Mouse (Mus musculus): ENCODE data around the gene 4933405L10Rik.

4933405L10Rik gene

GRCm38 (mm10) chr8:105754688-105755087 is 47.2 kb downstream of the 4933405L10Rik start:
- DNase-seq (ENCODE audit: low read depth) = no peak

DNA sequence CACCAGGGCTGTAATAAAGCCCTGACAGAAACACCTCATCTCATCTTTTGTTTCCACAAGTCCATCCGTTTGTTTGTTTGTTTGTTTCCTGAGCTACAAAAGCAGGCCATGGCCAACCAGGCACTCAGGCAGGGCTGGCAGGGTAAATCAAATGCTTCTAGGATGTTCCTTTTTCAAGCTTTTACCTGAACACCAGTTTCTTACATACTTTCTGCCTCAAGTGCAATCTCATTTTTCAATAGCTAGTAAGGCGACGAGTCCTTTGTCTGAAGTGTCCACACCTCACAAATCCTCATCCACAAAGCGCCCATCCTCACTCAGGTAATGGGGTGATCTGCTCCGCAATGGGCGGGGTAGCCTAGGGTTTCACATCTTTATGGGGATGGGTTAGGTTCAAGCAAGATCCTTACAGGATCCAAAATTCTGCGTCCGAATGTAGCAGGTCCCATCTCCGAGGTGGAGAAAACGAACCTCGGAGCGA is 50.4 kb downstream of the 4933405L10Rik start:
- DNase-seq (ENCODE audit: low read depth) = no peak

- DNase-seq (ENCODE audit: low read depth) = peak; percentile 93
Observed at GRCm38 (mm10) chr8:105758277-105759108, 51.0 kb downstream of the 4933405L10Rik start, which contains the start of gene Gfod2. Gfod2 (minus strand) TSS chr8:105758664.

Measured in c-Kit-positive CD71-positive TER-119-negative erythroid progenitor cells, embryonic 14.5 days (primary cell).